Comparison of ENCODE assay signal across 8 mouse cellular contexts in the genomic region with DNA sequence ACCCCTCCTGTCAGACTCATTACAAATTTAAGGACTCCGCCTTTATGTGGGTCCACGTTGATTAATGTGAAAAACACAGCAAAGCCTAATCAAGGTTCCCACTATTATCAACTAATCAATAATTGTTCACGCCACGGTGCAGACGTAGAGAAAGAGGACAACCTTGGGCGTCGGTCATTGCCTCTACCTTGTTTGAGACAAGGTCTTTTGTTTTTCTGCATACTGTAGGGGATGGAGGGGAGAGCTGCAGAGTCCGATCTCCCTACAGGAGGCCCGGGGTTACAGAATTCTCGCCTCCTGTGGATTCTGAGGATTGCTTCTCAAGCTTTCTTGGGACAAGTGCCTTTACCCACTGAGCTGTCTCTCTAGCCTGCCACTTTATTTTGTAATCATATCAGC. TPM values are rescaled to one million over a fixed set of nuclear protein-coding genes. Genes with fewer than 3 reads are reported as not detected.
DNase-seq lines count a peak whose midpoint lies in the region; ATAC-seq and TF ChIP-seq lines count a peak whose summit lies in the region.

No protein-coding gene starts in this region.

- H3K4me3 ChIP-seq in kidney, embryonic 14.5 days (ENCODE audit: low read length) = peak overlapping the region; percentile 92
- peak overlapping the region; percentile 74 for H3K4me3 ChIP-seq in forebrain, embryonic 15.5 days
- peak overlapping the region; percentile 81 to 97 for H3K4me3 ChIP-seq in liver, embryonic 14.5 days (ENCODE audit: insufficient read depth in 1 of 2, low read depth in 2 of 2, low read length in 2 of 2)

- H3K4me2 ChIP-seq in kidney, embryonic 14.5 days (replicated peaks; ENCODE audit: low read depth, low read length) = peak overlapping the region; percentile 67
- H3K4me2 ChIP-seq in forebrain, embryonic 15.5 days (replicated peaks) = peak overlapping the region; percentile 59
- H3K4me2 ChIP-seq in liver, embryonic 14.5 days (ENCODE audit: low read depth) = peak overlapping the region; percentile 83

- DNase-seq in kidney, postnatal 36 days = no peak
- peak; percentile 16 for DNase-seq in NIH3T3 (ENCODE audit: low read depth)
- no peak for DNase-seq in liver, embryonic 14.5 days (ENCODE audit: low read depth in 3 of 3, low spot score in 3 of 3)
- no peak for DNase-seq in T-cell, adult 2 months (ENCODE audit: low spot score)
- DNase-seq in gastrocnemius, postnatal 14 days = no peak

- peak overlapping the region; percentile 6; the same call in 1 of the 2 replicates for H3K27ac ChIP-seq in kidney, embryonic 14.5 days (ENCODE audit: low read depth, low read length)
- peak overlapping the region; percentile 82 for H3K27ac ChIP-seq in forebrain, embryonic 15.5 days (replicated peaks)
- peak overlapping the region; percentile 85 for H3K27ac ChIP-seq in liver, embryonic 14.5 days

- no peak for ATAC-seq in kidney, embryonic 14.5 days (ENCODE audit: low FRiP score, low TSS enrichment)
- ATAC-seq in forebrain, embryonic 15.5 days (replicated peaks) = peak; percentile 15; the same call in 1 of the 2 replicates
- no peak for ATAC-seq in liver, embryonic 14.5 days (ENCODE audit: insufficient read depth)
- ATAC-seq in monocyte, adult 5-6 weeks (replicated peaks; ENCODE audit: insufficient number of reproducible peaks, low FRiP score, low TSS enrichment, poor library complexity, severe bottlenecking) = no peak

- 3% methylated on average over 10 of the region's 10 CpGs for WGBS in kidney, embryonic 14.5 days
- WGBS in forebrain, embryonic 15.5 days = under 1% methylated on average over 10 of the region's 10 CpGs
- WGBS in liver, embryonic 14.5 days (ENCODE audit: insufficient replicate concordance) = 2% methylated on average over 10 of the region's 10 CpGs

- H3K4me1 ChIP-seq in kidney, embryonic 14.5 days (ENCODE audit: control insufficient read depth, insufficient read depth, low read length) = 0 out of 2 replicates have a peak, but pooled peaks cover 5% of the 10 kb centered on the region
- peaks cover 40% of the 10 kb centered on the region for H3K4me1 ChIP-seq in forebrain, embryonic 15.5 days
- peaks cover 25 to 47% of the 10 kb centered on the region in 2 experiments for H3K4me1 ChIP-seq in liver, embryonic 14.5 days (replicated peaks; ENCODE audit: control insufficient read depth in 2 of 2, insufficient read depth in 2 of 2, low read length in 1 of 2)

- no peak for TF ChIP-seq CTCF in liver, embryonic 14.5 days (IDR thresholded peaks at IDR 0.05; ENCODE audit: low read depth)

- intact Hi-C loops in gastrocnemius, postnatal 14 days (cut with DNase I; ENCODE audit: low total_unique reads) = loop anchor here (2.0 kb wide), 1 partner anchor 179 kb away; no protein-coding TSS in a partner anchor

- H3K27me3 ChIP-seq in kidney, embryonic 14.5 days (ENCODE audit: control insufficient read depth, insufficient read depth, low read length) = no peaks in the 10 kb centered on the region
- no peaks in the 10 kb centered on the region for H3K27me3 ChIP-seq in forebrain, embryonic 15.5 days
- no peaks in the 10 kb centered on the region for H3K27me3 ChIP-seq in liver, embryonic 14.5 days (ENCODE audit: control insufficient read depth, insufficient read depth, low read length)

- no peak for TF ChIP-seq EP300 in liver, embryonic 14.5 days (IDR thresholded peaks at IDR 0.05; ENCODE audit: low read depth)

- no peaks in the 10 kb centered on the region for H3K9me3 ChIP-seq in kidney, embryonic 14.5 days (ENCODE audit: control insufficient read depth, low read length)
- H3K9me3 ChIP-seq in forebrain, embryonic 15.5 days = no peaks in the 10 kb centered on the region
- H3K9me3 ChIP-seq in liver, embryonic 14.5 days (ENCODE audit: control insufficient read depth, low read length) = no peaks in the 10 kb centered on the region

- H3K36me3 ChIP-seq in kidney, embryonic 14.5 days (ENCODE audit: control insufficient read depth, insufficient read depth, low read length) = no peaks in the 10 kb centered on the region
- H3K36me3 ChIP-seq in forebrain, embryonic 15.5 days = no peaks in the 10 kb centered on the region
- peaks cover 8% of the 10 kb centered on the region for H3K36me3 ChIP-seq in liver, embryonic 14.5 days (replicated peaks; ENCODE audit: control insufficient read depth, insufficient read depth, low read depth)

- peak overlapping the region; percentile 72 for H3K9ac ChIP-seq in kidney, embryonic 14.5 days (ENCODE audit: low read depth, low read length)
- H3K9ac ChIP-seq in forebrain, embryonic 15.5 days (replicated peaks) = peak overlapping the region; percentile 77
- peak overlapping the region; percentile 93 for H3K9ac ChIP-seq in liver, embryonic 14.5 days (replicated peaks)

RNA-seq across cellular contexts. Expression of a gene that starts 0.7 kb away (rescaled TPM):
- 26.8 and 32.0 TPM in 2 replicates for polyA plus RNA-seq in kidney, embryonic 14.5 days (2014; fragmentation: Nextera tagmentation; extraction: Ambion mirVana)
- 77.7 and 78.8 TPM in 2 replicates for polyA plus RNA-seq in forebrain, embryonic 15.5 days (2015; fragmentation: Nextera tagmentation; extraction: Ambion mirVana)
- 10.5 and 13.7 TPM in 2 replicates for polyA plus RNA-seq in liver, embryonic 14.5 days (2012; rRNA removed)
- 25.5 and 27.2 TPM in 2 replicates for polyA plus RNA-seq in liver, embryonic 14.5 days (2014; fragmentation: Nextera tagmentation; extraction: Ambion mirVana)
- total RNA-seq in monocyte, adult 5-6 weeks (2017) = 24.1 to 37.1 TPM (median 29.0 TPM) in 3 replicates
- total RNA-seq in gastrocnemius, postnatal 14 days (2021) = 1 to 10 TPM; 1.3 to 1.6 TPM

RNA-seq across cellular contexts. Expression of a gene that starts 6.9 kb away (rescaled TPM):
- polyA plus RNA-seq in kidney, embryonic 14.5 days (2014; fragmentation: Nextera tagmentation; extraction: Ambion mirVana) = not detected in 2 replicates
- not detected in 2 replicates for polyA plus RNA-seq in forebrain, embryonic 15.5 days (2015; fragmentation: Nextera tagmentation; extraction: Ambion mirVana)
- polyA plus RNA-seq in liver, embryonic 14.5 days (2012; rRNA removed) = not detected in 2 replicates
- polyA plus RNA-seq in liver, embryonic 14.5 days (2014; fragmentation: Nextera tagmentation; extraction: Ambion mirVana) = not detected in 2 replicates
- not detected in 3 replicates for total RNA-seq in monocyte, adult 5-6 weeks (2017)
- total RNA-seq in gastrocnemius, postnatal 14 days (2021) = not detected

Comparison
In these comparisons a context has a peak if more than half of its experiments do, and no peak if none do; other contexts are left out.
1. H3K27ac ChIP-seq: peak in every context shown above with its lines; median percentile 85 in liver, embryonic 14.5 days; 82 in forebrain, embryonic 15.5 days; 6 in kidney, embryonic 14.5 days.